Mouse (Mus musculus) heart, postnatal 0 days (tissue): Measurements from ENCODE around the gene Zfp704.

Experiments
- CTCF ChIP-seq: IDR thresholded peaks from 2 replicates; pipeline ENCODE4 v1.5.1; 2016; ENCODE audit warnings: antibody characterized with exemption, control low read depth, low read depth
- EP300 ChIP-seq: IDR thresholded peaks from 2 replicates; pipeline ENCODE4 v1.6.1; 2016; ENCODE audit warnings: antibody characterized with exemption, low read depth

- TF ChIP-seq CTCF: no peak
- TF ChIP-seq EP300: no peak
Observed at GRCm38 (mm10) chr3:9455351-9455750, 154.5 kb downstream of the Zfp704 start.
